Mouse (Mus musculus) left cerebral cortex, postnatal 14 days (tissue): ENCODE data around the gene U2af2. TPM values are rescaled to one million over a fixed set of nuclear protein-coding genes. Genes with fewer than 3 reads are reported as not detected.

Source experiments
- DNase-seq, 2 experiments: peaks; one replicate each; pipeline ENCODE4 v3.0.0; 2021 to 2022; ENCODE audit warnings: low spot score in 2 of 2, mixed read lengths in 1 of 2
- intact Hi-C: fragments of 180-260 bp; cut with DNase I; formaldehyde crosslinking; loops from one replicate; pipeline ENCODE4 v1.15.1; 2025
- total RNA-seq, 2 experiments: library from RNA; stranded (reverse); gene quantifications; 2 replicates each; pipeline ENCODE4 v1.2.3; 2021

Gene U2af2
- total RNA-seq, 2 experiments from 2014 or later, result 166 to 173 TPM

GRCm38 (mm10) chr7:5033818-5034217 is 28.1 kb upstream of the U2af2 start, which contains the start of gene 4632433K11Rik:
4632433K11Rik (plus strand) TSS chr7:5034118.
- DNase-seq, result no peak
- intact Hi-C loops, result no loop called here

GRCm38 (mm10) chr7:5035628-5036027 is 26.3 kb upstream of the U2af2 start:
- intact Hi-C loops, result no loop called here
- DNase-seq, result no peak

GRCm38 (mm10) chr7:5036136-5036535 is 25.8 kb upstream of the U2af2 start:
- intact Hi-C loops, result no loop called here
- no peak for DNase-seq

- no peak for DNase-seq
- intact Hi-C loops, result no loop called here
These were observed 24.9 kb upstream of the U2af2 start for GRCm38 (mm10) chr7:5037026-5037425.

GRCm38 (mm10) chr7:5037467-5037866 is 24.5 kb upstream of the U2af2 start:
- intact Hi-C loops, result no loop called here

GRCm38 (mm10) chr7:5038109-5038732 is 23.7 kb upstream of the U2af2 start, which contains the start of gene Zfp784:
Zfp784 (minus strand) TSS chr7:5038446.
- peak; percentile 89 to 91 for DNase-seq
- intact Hi-C loops, result no loop called here

More at GRCm38 (mm10) chr7:5037467-5037866, 24.5 kb upstream of the U2af2 start:
- no peak for DNase-seq

GRCm38 (mm10) chr7:5038940-5039339 is 23.0 kb upstream of the U2af2 start:
- DNase-seq, result no peak
- intact Hi-C loops, result no loop called here

GRCm38 (mm10) chr7:5044981-5045380 is 17.0 kb upstream of the U2af2 start:
- no peak for DNase-seq
- intact Hi-C loops, result loop anchor here (5.0 kb wide), 1 partner anchor 103 kb away; no protein-coding TSS in a partner anchor

- no peak for DNase-seq
- intact Hi-C loops, result loop anchor here (5.0 kb wide), 1 partner anchor 104 kb away; no protein-coding TSS in a partner anchor
These were observed 15.8 kb upstream of the U2af2 start for GRCm38 (mm10) chr7:5046112-5046511.

- no peak for DNase-seq
- intact Hi-C loops, result loop anchor here (5.0 kb wide), 1 partner anchor 105 kb away; no protein-coding TSS in a partner anchor
These were observed 14.6 kb upstream of the U2af2 start for GRCm38 (mm10) chr7:5047313-5047712.

- DNase-seq, result peak; percentile 78 to 82
- intact Hi-C loops, result no loop called here
These were observed 10.4 kb upstream of the U2af2 start, which contains the start of gene Zfp580 for GRCm38 (mm10) chr7:5051193-5052192. Zfp580 (plus strand) TSS chr7:5051538.

- intact Hi-C loops, result no loop called here
- DNase-seq, result peak in 1 of 2 experiments; percentile 50
These were observed 9.5 kb upstream of the U2af2 start for GRCm38 (mm10) chr7:5052438-5052837.

- no peak for DNase-seq
- intact Hi-C loops, result no loop called here
These were observed 9.0 kb upstream of the U2af2 start for GRCm38 (mm10) chr7:5052931-5053343.

GRCm38 (mm10) chr7:5053456-5054179 is 8.3 kb upstream of the U2af2 start:
- intact Hi-C loops, result no loop called here
- peak in 1 of 2 experiments; percentile 59 for DNase-seq

GRCm38 (mm10) chr7:5056651-5057263 is 5.2 kb upstream of the U2af2 start:
- peak; percentile 60 to 69 for DNase-seq
- intact Hi-C loops, result loop anchor here (5.0 kb wide), 1 partner anchor 39 kb away; the partner anchor contains the start of gene Gm44973

GRCm38 (mm10) chr7:5057381-5057780 is 4.6 kb upstream of the U2af2 start:
- no peak for DNase-seq
- intact Hi-C loops, result loop anchor here (5.0 kb wide), 1 partner anchor 40 kb away; the partner anchor contains the start of gene Gm44973

GRCm38 (mm10) chr7:5057804-5058203 is 4.1 kb upstream of the U2af2 start:
- intact Hi-C loops, result loop anchor here (5.0 kb wide), 1 partner anchor 41 kb away; the partner anchor contains the start of gene Gm44973
- DNase-seq, result no peak

GRCm38 (mm10) chr7:5058631-5059030 is 3.3 kb upstream of the U2af2 start:
- intact Hi-C loops, result loop anchor here (5.0 kb wide), 1 partner anchor 41 kb away; the partner anchor contains the start of gene Gm44973

More at GRCm38 (mm10) chr7:5058631-5059030, 3.3 kb upstream of the U2af2 start:
- DNase-seq, result no peak
